Mouse (Mus musculus): ENCODE data around the gene Trim72.

The Trim72 gene

GRCm38 (mm10) chr7:128003688-128004087 is at the start of gene Trim72:
TSS of gene Trim72 (plus strand) at chr7:128003949.
- DNase-seq (ENCODE audit: low read depth, low spot score): no peak

GRCm38 (mm10) chr7:127959364-127959763 is 44.4 kb upstream of the Trim72 start:
- no peak for DNase-seq (ENCODE audit: low read depth, low spot score)

DNA sequence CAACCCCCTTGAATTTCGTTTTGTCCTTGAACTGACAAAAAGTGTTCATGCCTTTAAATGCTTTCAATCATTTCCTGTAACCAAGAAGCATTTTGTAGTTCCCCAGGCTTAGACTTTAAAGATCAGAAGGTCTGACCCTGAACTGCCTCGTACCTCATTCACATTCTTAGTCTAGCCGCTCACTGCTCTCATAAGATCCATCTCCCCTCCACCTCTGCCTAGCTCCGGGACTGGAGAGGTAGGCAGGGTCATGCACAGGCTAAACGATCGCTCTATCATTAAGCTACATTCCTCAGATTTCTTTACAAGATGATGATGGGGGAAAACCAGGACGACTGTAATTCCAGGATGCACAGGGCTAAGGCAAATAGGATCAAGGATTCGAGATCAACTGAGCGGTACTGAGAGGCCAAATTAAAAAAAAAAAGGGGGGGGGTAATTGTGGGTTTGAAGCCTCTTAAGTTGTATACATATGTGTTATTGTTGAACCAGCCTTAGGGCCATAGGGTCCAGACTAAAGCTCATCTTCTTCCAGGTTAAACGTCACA is 37.3 kb upstream of the Trim72 start:
- peak; percentile 55 for DNase-seq (ENCODE audit: low read depth, low spot score)

- peak; percentile 95 for DNase-seq (ENCODE audit: low read depth, low spot score)
Observed at GRCm38 (mm10) chr7:127967004-127967921, 36.5 kb upstream of the Trim72 start, which contains the start of gene Fus. TSS of gene Fus (plus strand) at chr7:127967457.

GRCm38 (mm10) chr7:127967922-127968828 is 35.6 kb upstream of the Trim72 start:
- DNase-seq (ENCODE audit: low read depth, low spot score): peak; percentile 84

- DNase-seq (ENCODE audit: low read depth, low spot score): no peak
Observed at GRCm38 (mm10) chr7:127974413-127974930, 29.3 kb upstream of the Trim72 start.

DNA sequence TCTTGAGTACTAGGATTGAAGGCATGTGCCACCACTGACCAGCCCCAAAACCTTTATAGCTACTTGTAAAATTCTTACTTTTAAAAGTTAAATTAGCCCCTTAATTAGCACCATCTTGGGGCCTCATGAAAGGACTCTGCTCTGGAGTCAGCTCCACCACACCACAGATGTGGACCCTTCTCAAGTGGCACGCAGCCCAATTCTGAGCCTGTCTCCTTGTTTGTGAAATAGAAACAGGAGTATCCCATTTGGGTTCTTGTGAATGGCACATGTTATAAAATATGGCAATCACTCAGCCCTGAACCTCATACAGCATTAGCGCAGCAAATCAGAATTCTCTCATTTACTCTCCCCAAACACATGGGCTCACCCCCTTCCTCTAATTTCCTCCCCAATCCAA is 24.9 kb upstream of the Trim72 start:
- no peak for DNase-seq (ENCODE audit: low read depth, low spot score)

GRCm38 (mm10) chr7:127980606-127981005 is 23.1 kb upstream of the Trim72 start:
- no peak for DNase-seq (ENCODE audit: low read depth, low spot score)

DNA sequence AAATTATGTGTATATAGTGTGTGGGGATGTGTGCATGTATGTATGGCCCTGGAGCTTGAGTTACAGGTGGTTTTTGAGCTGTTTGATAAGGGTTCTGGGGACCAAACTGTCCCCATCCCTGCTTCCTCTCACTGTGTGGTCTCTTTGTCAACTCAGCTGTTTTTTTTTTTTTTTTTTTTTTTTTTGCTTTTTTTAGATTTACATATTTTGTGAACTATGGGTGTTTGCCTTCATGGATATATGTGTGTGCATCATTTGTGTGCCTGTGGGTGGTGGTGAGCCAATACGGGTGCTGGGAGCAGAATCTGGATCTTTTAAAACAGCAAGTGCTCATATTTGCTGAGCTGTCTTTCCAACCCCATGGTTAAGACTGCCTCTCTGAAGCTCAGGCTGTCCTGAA is 14.8 kb upstream of the Trim72 start:
- DNase-seq (ENCODE audit: low read depth, low spot score): no peak

GRCm38 (mm10) chr7:127991643-127992487 is 11.9 kb upstream of the Trim72 start:
- DNase-seq (ENCODE audit: low read depth, low spot score): peak; percentile 81

DNA sequence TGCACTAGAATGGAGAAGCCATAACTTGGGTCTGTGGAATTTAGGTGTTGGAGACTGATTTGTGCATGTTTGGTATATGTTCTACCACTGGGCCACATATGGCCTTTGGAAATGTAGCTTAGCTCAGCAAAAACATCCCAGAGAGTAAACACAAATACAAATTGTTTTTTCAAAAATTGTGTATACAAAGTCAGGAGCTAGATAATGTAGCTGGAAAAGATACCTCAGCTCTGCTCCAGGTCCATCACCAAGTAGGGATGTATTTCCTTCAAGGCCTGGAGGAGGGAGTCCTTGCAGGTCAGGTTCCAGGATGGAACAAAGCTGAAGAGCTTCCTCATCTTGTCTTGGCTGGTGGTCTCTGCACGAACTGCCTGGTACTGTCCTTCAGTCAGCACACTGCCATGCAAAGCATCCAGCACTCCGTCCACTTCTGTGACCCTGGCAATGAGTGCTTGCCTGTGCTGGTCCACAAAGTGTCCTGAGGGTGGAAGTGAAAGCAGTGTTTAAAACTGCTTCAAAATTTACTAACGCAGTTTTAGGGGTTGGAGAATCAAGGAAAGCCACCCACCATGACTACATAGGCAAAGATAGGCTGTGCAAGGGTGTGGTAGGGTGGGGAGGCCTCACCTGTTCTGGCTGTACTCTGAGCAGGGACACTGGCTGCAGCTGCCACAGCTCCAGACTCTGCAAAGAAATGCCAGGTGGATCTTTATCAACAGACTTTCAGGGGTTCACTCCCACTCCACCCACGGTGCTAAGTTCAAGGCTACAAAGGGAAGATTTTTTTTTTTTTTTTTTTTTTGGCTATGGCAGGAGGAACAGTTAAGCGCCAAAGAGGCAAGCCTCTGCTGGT is 11.0 kb upstream of the Trim72 start:
- DNase-seq (ENCODE audit: low read depth, low spot score): no peak

DNA sequence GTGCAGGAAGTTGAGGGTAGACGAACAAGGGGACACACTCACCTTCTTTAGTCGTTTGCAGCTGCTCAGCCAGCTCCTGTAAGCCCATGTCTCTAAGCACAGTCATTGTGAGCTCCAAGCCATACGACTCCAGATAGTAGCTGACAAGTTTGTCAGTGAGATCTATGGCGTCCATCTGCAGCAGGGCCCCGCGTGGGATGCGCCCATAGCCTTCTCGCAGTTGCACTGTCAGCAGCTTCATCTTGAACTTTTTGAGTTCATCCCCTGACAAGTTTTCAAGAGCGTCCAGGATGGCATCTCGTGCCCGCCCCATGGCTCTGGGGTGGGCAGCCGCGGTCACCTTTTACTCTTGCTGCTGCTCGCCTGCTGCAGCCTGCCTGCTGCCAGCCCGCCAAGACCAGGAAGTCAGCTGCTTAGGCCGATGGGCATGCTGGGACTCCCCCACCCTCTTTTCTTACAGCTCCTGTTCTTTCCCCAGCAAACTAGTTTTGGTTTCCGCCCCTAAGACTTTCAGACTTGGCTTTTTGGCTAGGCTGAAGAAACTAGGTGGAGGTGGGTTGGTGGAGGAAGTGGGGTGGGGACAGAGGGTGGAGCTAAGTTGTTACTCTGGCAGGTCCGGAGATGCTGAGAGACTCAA is 10.3 kb upstream of the Trim72 start, which contains the start of gene Pycard:
TSS of gene Pycard (minus strand) at position 527 of the 637 bp plus-strand sequence.
- DNase-seq (ENCODE audit: low read depth, low spot score): peak; percentile 95

- peak; percentile 25 for DNase-seq (ENCODE audit: low read depth, low spot score)
Observed at GRCm38 (mm10) chr7:127999436-127999835, 4.3 kb upstream of the Trim72 start.

- no peak for DNase-seq (ENCODE audit: low read depth, low spot score)
Observed at GRCm38 (mm10) chr7:128000068-128000950, 3.4 kb upstream of the Trim72 start.

DNA sequence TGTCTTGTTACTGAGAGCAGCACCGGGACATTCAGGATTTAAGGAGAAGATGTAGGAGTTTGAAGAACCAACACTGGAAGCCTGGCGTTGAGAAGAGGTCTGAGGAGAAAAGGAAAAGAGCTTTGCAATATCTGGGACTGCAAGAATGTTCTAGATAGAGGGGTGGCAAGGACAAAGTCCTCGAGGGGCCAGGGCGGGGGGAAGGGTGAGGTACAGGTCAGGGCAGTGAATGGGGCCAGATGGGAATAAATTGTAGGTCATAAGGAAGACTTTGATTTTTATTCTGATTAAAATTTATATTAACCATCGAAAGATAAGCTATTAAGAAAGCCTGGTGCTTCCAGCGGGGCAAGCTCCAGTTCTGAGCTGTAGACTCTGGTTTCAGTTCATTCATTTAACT is 651 bp upstream of the Trim72 start:
- no peak for DNase-seq (ENCODE audit: low read depth, low spot score)

DNA sequence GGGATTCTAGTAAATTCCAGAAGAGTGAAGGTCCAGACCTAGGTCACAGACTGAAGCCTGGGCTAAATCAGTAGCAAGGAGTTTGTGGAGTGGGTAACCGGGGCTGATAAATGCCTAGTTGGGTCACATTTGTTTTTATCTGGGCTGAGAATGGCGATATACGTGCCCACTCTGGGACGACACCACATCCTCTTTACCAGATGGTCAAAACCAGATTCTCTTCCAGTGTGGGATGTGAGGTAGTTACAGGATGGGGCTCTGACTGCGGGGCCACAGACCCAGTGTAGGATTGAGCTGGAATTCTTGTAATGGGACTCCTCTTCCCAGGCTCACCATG is 369 bp downstream of the Trim72 start:
- DNase-seq (ENCODE audit: low read depth, low spot score): no peak

DNA sequence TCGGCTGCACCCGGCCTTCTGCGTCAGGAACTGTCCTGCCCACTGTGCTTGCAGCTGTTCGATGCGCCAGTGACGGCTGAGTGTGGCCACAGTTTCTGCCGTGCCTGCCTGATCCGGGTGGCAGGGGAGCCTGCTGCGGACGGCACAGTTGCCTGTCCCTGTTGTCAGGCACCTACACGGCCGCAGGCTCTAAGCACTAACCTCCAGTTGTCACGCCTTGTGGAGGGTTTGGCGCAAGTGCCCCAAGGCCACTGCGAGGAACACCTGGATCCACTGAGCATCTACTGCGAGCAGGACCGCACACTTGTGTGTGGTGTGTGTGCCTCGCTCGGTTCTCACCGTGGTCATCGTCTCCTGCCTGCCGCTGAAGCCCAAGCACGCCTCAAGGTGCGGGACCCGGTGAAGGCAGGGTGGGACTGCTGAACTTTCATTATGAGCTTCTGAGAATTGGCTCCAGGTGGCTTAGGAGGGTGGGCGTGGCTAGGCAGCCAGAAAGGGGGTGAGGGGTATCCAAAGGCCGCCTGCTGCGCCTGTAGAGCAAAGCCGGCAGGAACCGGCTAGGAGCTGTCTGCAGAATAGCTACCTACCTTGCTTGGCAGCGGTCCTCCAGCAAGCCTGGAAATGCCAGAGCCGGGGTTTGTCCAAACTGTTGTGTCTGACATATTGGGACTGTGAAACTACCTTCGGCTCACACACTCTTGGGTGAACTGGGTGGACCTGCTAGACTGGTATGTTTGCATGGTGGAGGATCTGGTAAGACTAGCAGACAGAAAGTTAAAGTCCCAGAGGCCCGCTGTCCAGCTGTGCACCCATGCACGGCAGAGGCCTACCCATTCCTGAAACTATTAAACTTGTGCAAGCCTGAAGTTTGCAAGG is 976 bp downstream of the Trim72 start:
- peak; percentile 90 for DNase-seq (ENCODE audit: low read depth, low spot score)

All from R1 (cell line).